Mouse (Mus musculus): ENCODE measurements around the gene 4933427D14Rik.

Gene 4933427D14Rik

DNA sequence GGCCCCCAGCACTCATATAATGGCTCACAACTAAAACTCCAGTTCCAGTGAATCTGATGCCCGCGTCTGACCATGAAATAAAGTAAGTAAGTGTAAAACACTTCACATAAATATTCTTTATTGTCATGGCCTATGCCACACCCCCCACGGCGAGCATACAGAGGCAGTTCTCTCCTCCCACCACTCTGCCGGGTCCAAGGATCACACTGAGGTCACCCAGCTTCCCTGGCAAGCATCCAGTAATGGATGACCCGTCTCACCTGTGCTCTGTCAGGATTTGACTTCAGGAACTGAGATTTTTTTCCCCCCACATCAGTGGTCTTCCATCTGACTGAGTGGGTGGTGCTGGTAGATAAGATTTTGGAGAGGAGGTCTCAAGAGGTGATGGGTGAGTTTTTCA is 67.1 kb downstream of the 4933427D14Rik start:
- peak in 1 of 2 experiments; percentile 32 for DNase-seq

GRCm38 (mm10) chr11:72136231-72136982 is 70.9 kb downstream of the 4933427D14Rik start:
- no peak for DNase-seq

DNA sequence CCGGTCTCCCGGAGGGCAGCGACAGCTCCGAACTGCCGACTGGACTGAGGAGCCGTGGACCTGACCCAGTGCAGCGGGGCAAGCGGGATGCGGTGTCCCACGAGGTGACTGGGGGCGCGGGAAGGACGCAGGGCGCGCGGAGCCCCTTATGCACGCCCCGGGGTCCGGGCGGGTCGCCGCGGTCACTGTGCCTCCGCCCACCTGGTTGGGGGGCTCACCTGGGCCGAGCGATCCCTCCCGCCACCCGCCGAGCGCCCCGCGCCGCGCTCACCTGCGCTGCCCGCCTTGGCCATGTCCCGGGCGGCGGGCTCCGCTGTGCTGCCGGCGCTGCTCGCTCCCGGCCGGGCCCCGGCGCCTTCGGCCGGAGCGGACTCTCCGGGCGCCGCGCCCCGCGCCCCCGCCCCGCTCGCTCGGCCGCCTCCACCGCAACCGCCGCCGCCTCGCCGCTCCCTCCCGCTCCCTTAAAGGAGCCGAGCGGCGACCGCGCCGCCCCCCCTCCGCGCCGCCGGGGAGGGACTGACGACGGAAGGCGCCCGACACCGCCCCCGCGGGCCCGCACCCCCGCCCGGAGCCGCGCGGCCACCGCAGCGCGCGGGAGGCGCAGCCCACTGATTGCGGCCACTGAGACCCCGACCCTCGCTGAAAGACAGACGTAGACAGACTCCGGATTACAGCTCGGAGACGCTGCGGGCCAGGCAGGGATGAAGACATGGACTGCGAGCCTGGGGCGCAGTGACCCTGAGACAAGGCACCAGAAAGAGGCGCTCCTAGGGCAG is 71.7 kb downstream of the 4933427D14Rik start, which contains the start of gene Pitpnm3:
Gene Pitpnm3, minus strand, starts transcription at position 396 of the 776 bp plus-strand sequence.
- peak; percentile 61 to 69 for DNase-seq

- DNase-seq = peak in 1 of 2 experiments; percentile 44
These were observed 72.5 kb downstream of the 4933427D14Rik start for GRCm38 (mm10) chr11:72134536-72135382.

- peak in 1 of 2 experiments; percentile 42 for DNase-seq
These were observed 74.2 kb downstream of the 4933427D14Rik start for GRCm38 (mm10) chr11:72133075-72133474.

DNA sequence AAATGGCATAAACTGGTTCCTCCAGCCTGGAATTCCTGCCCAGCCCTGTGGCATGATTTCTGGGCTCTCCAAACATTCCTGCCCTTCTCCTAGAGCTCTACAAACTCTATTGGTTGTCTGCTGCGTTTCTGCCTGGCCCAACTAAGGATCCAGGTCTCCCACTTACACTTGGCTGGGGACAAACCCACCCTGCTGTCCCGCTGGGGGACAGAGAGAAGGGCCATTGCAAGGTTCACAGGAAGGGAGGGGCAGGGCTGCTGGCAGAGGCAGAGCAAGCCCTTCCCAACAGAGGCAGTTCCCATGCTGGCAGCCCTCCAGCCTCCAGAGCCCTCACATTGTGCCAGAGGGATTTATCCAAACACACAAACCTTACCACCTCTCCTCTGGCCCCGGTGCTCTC is 75.0 kb downstream of the 4933427D14Rik start:
- DNase-seq = peak; percentile 73 to 82

DNA sequence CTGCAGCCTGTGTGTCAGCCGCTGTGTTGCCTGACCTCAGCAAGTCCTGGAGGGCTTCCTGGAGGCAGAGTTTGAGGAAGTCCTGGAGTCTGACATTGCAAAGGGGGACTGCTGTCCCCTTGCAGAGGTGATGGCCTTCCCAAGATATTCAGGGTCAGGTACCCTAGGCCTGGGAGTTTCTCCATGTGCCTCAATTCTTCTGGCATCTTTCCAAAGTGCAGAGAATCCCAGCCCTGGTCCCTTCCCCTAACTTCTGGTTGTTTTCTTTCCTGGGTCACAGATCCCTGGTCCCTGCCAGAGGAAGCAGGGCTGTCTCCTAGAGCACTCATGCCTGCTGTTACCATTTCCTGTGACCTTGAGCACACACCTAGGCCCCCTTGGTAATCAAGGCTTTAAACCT is 75.6 kb downstream of the 4933427D14Rik start:
- DNase-seq = no peak

DNA sequence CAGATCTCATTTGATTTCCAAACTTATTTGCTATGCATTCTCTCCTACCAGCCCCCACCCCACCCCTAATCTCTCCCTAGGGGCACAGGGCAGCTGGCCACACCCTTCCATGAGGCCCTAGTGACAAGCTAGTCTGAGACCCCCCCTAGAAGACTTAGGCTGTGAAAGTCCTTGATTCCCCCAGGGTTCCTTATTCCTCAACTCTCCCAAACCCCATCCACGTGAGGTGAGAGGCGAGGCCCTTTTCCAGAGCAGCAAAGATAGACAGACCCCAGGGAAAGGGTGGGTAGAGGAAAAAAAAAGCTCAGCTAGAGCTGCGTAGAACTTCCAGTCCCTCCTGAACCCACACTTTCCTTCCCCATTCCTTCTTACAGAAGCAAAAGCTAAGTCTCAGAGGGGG is 76.4 kb downstream of the 4933427D14Rik start:
- DNase-seq = no peak

DNA sequence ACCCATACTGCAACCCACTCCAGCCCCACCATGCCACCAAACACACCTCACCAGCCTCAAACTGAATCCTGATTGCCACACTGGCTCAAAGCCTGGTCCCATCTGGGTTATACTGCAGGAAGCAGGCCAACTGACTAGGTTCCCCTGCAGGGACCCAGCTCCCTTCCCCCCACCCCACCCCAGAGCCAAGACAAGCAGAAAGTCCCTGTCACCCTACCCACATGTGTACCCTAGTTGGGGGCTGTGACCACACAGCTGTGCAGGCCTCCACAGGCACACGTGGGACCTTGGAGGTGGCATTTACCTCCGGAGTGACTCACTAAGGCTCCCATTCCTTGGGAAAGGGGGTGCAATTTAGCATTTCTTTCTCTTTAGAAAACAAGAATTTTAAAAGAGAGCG is 76.8 kb downstream of the 4933427D14Rik start:
- no peak for DNase-seq

DNA sequence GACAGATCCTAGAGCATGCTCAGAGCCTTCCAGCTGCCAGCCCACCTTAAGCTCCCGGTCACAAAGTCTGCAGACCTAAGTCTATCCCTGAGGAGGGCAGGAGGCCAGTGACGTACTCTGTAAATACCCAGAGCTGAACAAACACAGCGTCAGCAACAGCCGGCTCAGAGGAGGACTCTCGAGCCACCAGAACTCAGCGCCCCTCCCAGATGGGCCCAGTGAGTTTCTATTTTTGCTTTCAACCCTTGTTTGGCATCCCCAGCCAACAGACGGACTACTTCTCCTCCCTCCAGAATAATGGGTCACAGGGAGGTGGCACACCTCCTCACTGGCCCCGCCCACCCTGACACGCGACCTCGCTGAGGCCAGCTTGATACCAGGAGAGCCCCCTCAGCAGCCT is 77.2 kb downstream of the 4933427D14Rik start:
- peak; percentile 61 to 67 for DNase-seq

GRCm38 (mm10) chr11:72129032-72129894 is 78.0 kb downstream of the 4933427D14Rik start:
- peak; percentile 52 to 64 for DNase-seq

GRCm38 (mm10) chr11:72127450-72128189 is 79.6 kb downstream of the 4933427D14Rik start:
- peak in 1 of 2 experiments; percentile 19 for DNase-seq

GRCm38 (mm10) chr11:72125781-72126180 is 81.5 kb downstream of the 4933427D14Rik start:
- DNase-seq = peak; percentile 52 to 55

DNA sequence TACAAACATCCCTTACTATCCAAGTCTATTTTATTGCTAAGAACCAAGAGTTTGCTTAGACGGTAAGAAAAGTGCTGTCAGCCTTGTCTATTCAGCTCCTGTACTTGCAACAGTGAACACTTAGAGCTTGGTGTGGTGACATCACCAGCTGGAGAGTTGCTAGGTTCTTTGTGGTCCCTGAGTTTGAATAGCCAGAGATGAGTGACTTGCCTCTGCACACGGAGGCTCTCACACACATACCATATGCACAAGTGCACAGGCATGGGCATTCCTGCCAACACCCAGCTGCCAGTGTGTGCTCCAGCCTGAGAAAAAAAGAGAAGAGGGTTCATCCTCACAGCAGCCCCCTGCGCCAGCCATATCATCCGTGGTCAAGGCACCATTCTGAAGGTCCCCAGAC is 83.7 kb downstream of the 4933427D14Rik start:
- no peak for DNase-seq

DNA sequence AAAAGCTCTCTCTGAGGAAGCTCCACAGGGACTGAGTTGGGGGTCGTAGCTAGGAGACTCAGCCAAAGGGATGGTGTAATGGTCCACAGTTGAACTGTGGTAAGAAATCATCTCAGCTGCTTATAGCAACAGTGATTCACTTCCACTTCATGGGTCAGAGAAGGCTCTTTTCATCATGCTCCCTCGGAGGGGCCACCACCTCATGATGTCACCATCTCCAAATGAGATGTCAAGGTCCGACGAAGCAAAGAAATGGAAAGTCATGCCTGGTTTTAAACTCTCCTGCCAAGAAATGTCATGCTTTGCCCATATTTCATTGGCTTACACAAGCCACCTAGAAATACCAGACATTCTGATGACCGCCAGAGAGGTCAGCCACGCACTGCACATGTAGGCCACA is 86.9 kb downstream of the 4933427D14Rik start:
- DNase-seq = no peak

DNA sequence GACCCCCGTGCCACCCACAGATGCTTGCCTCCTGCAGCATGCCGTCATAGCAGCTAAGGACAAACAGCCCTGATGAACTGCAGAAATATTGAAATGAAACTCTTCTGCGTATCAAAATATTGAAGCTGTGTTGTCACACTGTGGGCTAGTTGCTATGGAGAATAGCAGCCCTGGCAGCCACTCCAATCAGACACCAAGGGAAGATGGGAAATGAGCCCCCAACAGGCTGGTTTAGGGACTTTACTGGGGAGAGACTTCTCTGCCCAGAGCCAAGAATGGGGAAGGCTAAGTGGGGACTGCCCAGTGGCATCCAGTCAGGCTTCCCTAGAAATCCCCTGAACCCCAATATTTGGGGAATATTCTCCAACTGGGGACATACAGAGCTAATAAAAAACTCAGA is 88.6 kb downstream of the 4933427D14Rik start:
- DNase-seq = no peak

DNA sequence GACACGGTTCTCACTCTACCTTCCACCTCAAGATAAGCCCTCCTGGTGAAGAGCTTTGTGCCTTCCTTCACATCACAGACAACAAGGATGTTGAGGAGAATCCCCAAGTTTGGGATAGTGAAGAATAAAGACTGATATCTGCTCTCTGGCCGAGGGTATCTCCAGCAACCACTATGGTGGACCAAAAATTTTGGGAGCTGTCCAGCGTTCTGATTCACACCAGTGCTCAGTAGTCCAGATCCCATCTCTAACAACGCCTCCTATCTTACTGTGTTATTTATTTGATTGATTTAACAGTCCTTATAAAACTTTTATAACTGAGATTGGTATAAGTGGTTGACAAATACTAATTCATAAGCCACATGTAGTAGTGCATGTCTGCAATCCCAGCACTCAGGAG is 94.0 kb downstream of the 4933427D14Rik start:
- no peak for DNase-seq

- no peak for DNase-seq
These were observed 96.5 kb downstream of the 4933427D14Rik start for GRCm38 (mm10) chr11:72110726-72111125.

GRCm38 (mm10) chr11:72104223-72104622 is 103.0 kb downstream of the 4933427D14Rik start:
- peak in 1 of 2 experiments; percentile 43 for DNase-seq
